Mouse (Mus musculus): ENCODE data around the gene Pctp.

DNA sequence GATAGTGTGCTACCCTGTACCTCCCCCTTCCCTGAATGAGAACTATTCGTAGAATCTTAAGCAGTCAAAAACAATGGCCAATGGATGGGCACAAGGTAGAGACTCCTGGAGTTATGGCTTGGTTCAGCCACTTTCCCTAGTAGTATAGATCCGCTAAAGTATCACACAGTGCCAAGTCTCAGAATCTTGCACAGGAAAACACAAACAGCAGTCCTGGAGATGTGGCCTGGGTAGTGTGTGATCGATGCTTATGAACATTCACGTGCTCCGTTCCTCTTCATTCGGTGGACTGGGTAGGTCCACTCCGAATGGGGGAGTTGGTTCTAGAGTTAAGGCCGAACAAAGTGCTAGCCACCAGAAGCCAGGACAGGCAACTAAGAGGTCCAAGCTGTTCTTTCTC lies 26.1 kb upstream of the Pctp start:
- TF ChIP-seq USF1 (IDR thresholded peaks at IDR 0.05; ENCODE audit: low read depth, low read length) (no peak), POLR2A (IDR thresholded peaks at IDR 0.05; ENCODE audit: low read depth, low read length) (no peak), CTCF (conservative IDR thresholded peaks at IDR 0.05 in 1 of 2, IDR thresholded peaks at IDR 0.05 in 1 of 2; ENCODE audit: low read depth in 2 of 2, low read length in 2 of 2) (no peak), UBTF (IDR thresholded peaks at IDR 0.05; ENCODE audit: low read depth, low read length) (no peak), CHD1 (IDR thresholded peaks at IDR 0.05; ENCODE audit: low read depth, low read length) (no peak), SIN3A (IDR thresholded peaks at IDR 0.05; ENCODE audit: low read length) (no peak), E2F4 (IDR thresholded peaks at IDR 0.05; ENCODE audit: insufficient replicate concordance, low read depth, low read length) (no peak)

Data from CH12.LX (cell line).